Mouse (Mus musculus): ENCODE results near the gene Kcnj5. TPM values are rescaled to one million over a fixed set of nuclear protein-coding genes. Genes with fewer than 3 reads are reported as not detected.
A peak's percentile ranks its signal among the peaks of the same experiment; 100 is the strongest.

Gene Kcnj5
- total and polyA plus RNA-seq, 2 experiments from 2014 or later, result 1.4 to 1.9 TPM

DNA sequence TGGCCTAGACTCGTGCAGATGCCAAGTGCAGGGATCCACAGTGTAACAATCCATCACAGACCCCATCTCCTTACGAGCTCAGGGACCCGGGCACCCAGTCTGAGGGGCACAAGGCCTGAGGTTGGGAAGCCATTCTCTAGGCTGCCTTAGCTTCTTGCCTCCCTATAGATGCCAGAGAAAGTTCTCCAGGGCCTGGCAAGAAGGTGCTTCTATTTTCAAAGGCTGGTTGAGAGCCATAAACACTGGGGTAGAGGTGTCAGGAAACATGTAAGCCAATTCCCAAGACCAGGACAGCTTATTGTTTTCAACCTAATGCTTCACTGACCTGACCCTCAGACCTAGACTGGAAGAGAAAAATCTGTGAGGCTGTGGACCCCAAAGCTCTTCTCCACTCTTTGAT lies 28.2 kb downstream of the Kcnj5 start:
- DNase-seq (ENCODE audit: low spot score), result no peak
- H3K9ac ChIP-seq (replicated peaks; ENCODE audit: low read length, poor library complexity, severe bottlenecking), result no peak overlapping the region
- H3K4me3 ChIP-seq (ENCODE audit: low read depth, low read length), result no peak overlapping the region
- H3K4me2 ChIP-seq (ENCODE audit: low read depth, low read length, poor library complexity, severe bottlenecking), result no peak overlapping the region
- H3K36me3 ChIP-seq (ENCODE audit: insufficient read depth, low read length), result no peaks in the 10 kb centered on the region
- H3K27ac ChIP-seq (ENCODE audit: low read depth, low read length), result no peak overlapping the region
- no peaks in the 10 kb centered on the region for H3K9me3 ChIP-seq (ENCODE audit: low read length)
- WGBS, result 86% methylated on average over 3 of the region's 3 CpGs
- no peak for ATAC-seq (ENCODE audit: low FRiP score)
- no peak for TF ChIP-seq CTCF (IDR thresholded peaks at IDR 0.05)
- H3K27me3 ChIP-seq (ENCODE audit: insufficient read depth, low read length), result no peaks in the 10 kb centered on the region
- H3K4me1 ChIP-seq (ENCODE audit: insufficient read depth, low read length), result no peaks in the 10 kb centered on the region

DNA sequence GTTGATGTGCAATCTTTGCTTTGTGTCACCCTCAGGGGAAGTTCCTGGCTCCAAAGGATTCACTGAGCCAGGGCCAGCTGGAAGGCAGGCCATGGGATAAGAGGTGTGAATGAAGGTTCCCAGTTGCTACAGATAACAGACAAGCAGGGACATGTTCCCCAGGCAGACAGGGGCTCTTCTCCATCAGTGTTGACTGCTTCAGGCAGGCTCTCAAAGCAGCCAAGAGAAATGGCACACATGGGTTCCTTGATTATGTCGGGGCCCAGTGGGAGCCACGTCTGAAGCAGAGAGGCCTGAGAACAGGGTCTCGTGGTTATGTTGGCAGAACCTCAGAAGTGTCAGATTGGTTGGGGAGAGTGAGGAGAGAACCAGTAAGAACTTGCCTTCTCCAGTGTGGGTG lies 30.1 kb downstream of the Kcnj5 start:
- H3K27me3 ChIP-seq (ENCODE audit: insufficient read depth, low read length), result no peaks in the 10 kb centered on the region
- no peak for ATAC-seq (ENCODE audit: low FRiP score)
- no peak for TF ChIP-seq CTCF (IDR thresholded peaks at IDR 0.05)
- no peak overlapping the region for H3K4me3 ChIP-seq (ENCODE audit: low read depth, low read length)
- 87% methylated on average over 3 of the region's 3 CpGs for WGBS
- H3K27ac ChIP-seq (ENCODE audit: low read depth, low read length), result no peak overlapping the region
- H3K4me1 ChIP-seq (ENCODE audit: insufficient read depth, low read length), result no peaks in the 10 kb centered on the region
- H3K9ac ChIP-seq (replicated peaks; ENCODE audit: low read length, poor library complexity, severe bottlenecking), result no peak overlapping the region
- no peak overlapping the region for H3K4me2 ChIP-seq (ENCODE audit: low read depth, low read length, poor library complexity, severe bottlenecking)
- no peaks in the 10 kb centered on the region for H3K36me3 ChIP-seq (ENCODE audit: insufficient read depth, low read length)
- DNase-seq (ENCODE audit: low spot score), result no peak
- H3K9me3 ChIP-seq (ENCODE audit: low read length), result no peaks in the 10 kb centered on the region

DNA sequence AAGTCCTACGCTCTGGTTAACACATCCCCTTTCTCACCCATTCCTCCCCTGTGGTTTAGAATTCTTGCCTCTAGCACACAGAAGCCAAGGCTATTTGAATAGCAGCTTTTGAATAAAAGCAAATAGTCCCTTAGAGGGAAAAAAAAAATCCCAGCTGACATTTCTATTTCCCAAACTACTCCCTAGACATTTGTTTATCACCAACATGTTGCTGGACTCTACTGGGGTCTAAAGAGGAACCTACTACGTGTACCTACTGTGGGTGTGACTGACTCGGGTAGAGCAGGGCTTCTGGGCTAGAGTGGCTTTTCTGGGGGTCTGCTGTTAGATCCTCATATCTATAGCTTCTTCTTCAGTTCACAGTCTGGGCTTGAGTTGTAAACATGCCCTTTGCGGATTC lies 31.9 kb downstream of the Kcnj5 start:
- Histone ChIP-seq H3K9me3 (ENCODE audit: low read length) (no peaks in the 10 kb centered on the region), H3K4me3 (ENCODE audit: low read depth, low read length) (no peak overlapping the region), H3K9ac (replicated peaks; ENCODE audit: low read length, poor library complexity, severe bottlenecking) (no peak overlapping the region), H3K27ac (ENCODE audit: low read depth, low read length) (no peak overlapping the region), H3K4me1 (ENCODE audit: insufficient read depth, low read length) (no peaks in the 10 kb centered on the region), H3K4me2 (ENCODE audit: low read depth, low read length, poor library complexity, severe bottlenecking) (no peak overlapping the region), H3K36me3 (ENCODE audit: insufficient read depth, low read length) (no peaks in the 10 kb centered on the region), H3K27me3 (ENCODE audit: insufficient read depth, low read length) (no peaks in the 10 kb centered on the region)
- ATAC-seq (ENCODE audit: low FRiP score), result no peak
- DNase-seq (ENCODE audit: low spot score), result no peak
- TF ChIP-seq CTCF (IDR thresholded peaks at IDR 0.05), result no peak
- WGBS, result 69% methylated on average over 4 of the region's 4 CpGs

DNA sequence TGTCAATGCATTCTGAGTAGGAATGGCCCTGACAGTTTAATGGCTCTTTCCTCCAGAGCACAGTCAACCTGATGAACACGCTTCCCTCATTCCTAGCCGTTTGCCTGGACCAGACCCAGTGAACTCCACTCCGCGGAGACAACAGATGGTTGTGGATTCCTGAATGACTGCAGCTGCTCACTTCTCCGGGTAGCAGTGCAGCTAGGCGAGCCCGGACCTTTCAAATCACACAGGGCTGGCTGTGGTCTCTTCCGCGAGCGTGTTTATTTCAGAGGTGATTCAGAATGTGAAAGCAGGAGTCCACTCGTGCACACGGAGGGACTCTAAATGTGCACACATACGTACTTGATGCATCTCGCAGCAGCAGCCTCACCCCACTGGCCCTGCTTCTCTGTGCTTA lies 32.4 kb downstream of the Kcnj5 start:
- Histone ChIP-seq H3K4me2 (ENCODE audit: low read depth, low read length, poor library complexity, severe bottlenecking) (no peak overlapping the region), H3K9ac (replicated peaks; ENCODE audit: low read length, poor library complexity, severe bottlenecking) (no peak overlapping the region), H3K4me1 (ENCODE audit: insufficient read depth, low read length) (no peaks in the 10 kb centered on the region), H3K9me3 (ENCODE audit: low read length) (no peaks in the 10 kb centered on the region), H3K27ac (ENCODE audit: low read depth, low read length) (no peak overlapping the region), H3K36me3 (ENCODE audit: insufficient read depth, low read length) (no peaks in the 10 kb centered on the region), H3K4me3 (ENCODE audit: low read depth, low read length) (no peak overlapping the region), H3K27me3 (ENCODE audit: insufficient read depth, low read length) (no peaks in the 10 kb centered on the region)
- DNase-seq (ENCODE audit: low spot score) (peak; percentile 54), ATAC-seq (ENCODE audit: low FRiP score) (0 out of 2 replicates have a peak, but pooled peaks have one; percentile 23)
- 52% methylated on average over 14 of the region's 14 CpGs for WGBS
- no peak for TF ChIP-seq CTCF (IDR thresholded peaks at IDR 0.05)

DNA sequence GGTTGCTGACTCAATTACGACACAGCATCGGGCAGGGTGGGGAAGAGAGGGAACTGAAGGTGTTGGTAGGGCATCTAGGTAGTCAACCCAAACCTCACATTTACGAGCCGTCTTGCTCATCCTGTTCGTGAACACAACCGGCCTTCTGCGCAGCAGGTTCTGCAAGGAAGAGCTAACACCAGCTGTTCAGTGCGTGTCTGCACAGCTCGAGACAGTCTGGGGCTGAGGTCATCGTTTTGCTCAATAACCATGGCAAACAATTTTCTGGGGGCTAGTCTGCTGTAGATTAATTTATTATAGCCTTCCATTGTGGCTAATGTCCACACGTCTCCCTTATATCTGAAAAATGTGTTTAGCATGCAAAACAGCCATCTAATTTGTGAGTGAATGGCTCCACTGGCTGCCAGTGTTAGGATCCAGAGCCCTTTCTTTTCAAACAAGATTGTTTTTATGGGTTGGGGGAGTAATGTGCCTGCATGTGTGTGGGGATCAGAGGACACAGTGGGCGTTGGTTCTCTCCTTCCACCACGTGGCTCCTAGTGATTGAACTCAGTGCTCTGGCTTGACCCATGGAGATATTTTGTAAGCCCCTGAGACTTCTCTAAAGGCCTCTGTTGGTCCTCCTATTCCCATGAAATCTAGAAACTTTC lies 41.5 kb downstream of the Kcnj5 start:
- H3K27me3 ChIP-seq (ENCODE audit: insufficient read depth, low read length), result no peaks in the 10 kb centered on the region
- H3K9ac ChIP-seq (replicated peaks; ENCODE audit: low read length, poor library complexity, severe bottlenecking), result no peak overlapping the region
- no peak overlapping the region for H3K4me3 ChIP-seq (ENCODE audit: low read depth, low read length)
- H3K4me1 ChIP-seq (ENCODE audit: insufficient read depth, low read length), result no peaks in the 10 kb centered on the region
- no peak overlapping the region for H3K4me2 ChIP-seq (ENCODE audit: low read depth, low read length, poor library complexity, severe bottlenecking)
- TF ChIP-seq CTCF (IDR thresholded peaks at IDR 0.05), result no peak
- H3K9me3 ChIP-seq (ENCODE audit: low read length), result no peaks in the 10 kb centered on the region
- DNase-seq (ENCODE audit: low spot score) (peak; percentile 48), ATAC-seq (ENCODE audit: low FRiP score) (no peak)
- no peak overlapping the region for H3K27ac ChIP-seq (ENCODE audit: low read depth, low read length)
- WGBS, result 45% methylated on average over 13 of the region's 13 CpGs
- H3K36me3 ChIP-seq (ENCODE audit: insufficient read depth, low read length), result no peaks in the 10 kb centered on the region

DNA sequence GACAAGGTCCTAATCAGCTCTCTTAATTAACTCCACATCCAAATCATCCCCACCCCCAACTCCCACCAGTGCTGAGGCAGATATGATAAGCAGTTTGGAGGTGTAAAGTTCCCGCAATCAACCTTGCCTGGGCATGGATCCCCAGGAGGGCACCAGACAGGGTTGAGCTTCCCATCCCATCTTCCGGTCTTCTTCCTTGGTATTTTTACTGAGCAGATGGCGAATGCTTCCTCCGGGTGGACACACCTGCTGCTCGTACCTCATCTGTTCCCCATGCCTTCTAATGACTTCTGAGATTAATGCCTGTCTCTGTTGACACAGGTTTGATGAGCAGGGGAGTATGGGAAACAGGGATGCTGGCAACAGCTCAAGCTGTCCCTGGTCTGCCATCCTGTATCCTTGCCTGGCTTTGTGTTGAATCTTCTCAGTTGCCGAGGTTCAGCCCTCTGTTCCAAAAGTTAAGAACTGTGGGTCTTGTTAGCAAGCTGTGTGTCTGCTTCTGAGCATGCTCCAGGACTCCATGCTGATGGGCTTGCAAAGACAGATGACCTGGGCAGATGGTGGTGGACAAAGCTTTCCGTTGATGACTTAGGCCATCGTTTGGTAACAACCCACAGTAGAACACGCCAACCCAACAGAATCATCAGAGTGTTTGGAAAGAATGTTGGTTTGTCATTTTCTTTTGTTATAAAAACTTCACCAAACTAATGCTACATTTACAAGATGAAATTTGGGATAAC lies 48.9 kb downstream of the Kcnj5 start:
- no peak for ATAC-seq (ENCODE audit: low FRiP score)
- Histone ChIP-seq H3K4me3 (ENCODE audit: low read depth, low read length) (no peak overlapping the region), H3K27me3 (ENCODE audit: insufficient read depth, low read length) (no peaks in the 10 kb centered on the region), H3K27ac (ENCODE audit: low read depth, low read length) (no peak overlapping the region), H3K36me3 (ENCODE audit: insufficient read depth, low read length) (no peaks in the 10 kb centered on the region), H3K9ac (replicated peaks; ENCODE audit: low read length, poor library complexity, severe bottlenecking) (no peak overlapping the region), H3K4me1 (ENCODE audit: insufficient read depth, low read length) (peaks cover 3% of the 10 kb centered on the region; the same call in 1 of the 2 replicates), H3K4me2 (ENCODE audit: low read depth, low read length, poor library complexity, severe bottlenecking) (no peak overlapping the region), H3K9me3 (ENCODE audit: low read length) (no peaks in the 10 kb centered on the region)
- 87% methylated on average over 9 of the region's 9 CpGs for WGBS
- no peak for TF ChIP-seq CTCF (IDR thresholded peaks at IDR 0.05)
- peak; percentile 26 for DNase-seq (ENCODE audit: low spot score)

Data from midbrain, postnatal 0 days (tissue).